Mouse (Mus musculus) cortical plate, adult 2 months (tissue): ENCODE data around the gene Il1rl1.

Experiments
- CTCF ChIP-seq: fragments of 200-500 bp; IDR thresholded peaks from 2 replicates; pipeline ENCODE4 v1.5.1; 2011; ENCODE audit warnings: mild to moderate bottlenecking, control low read depth, low read length; ENCODE audit not compliant: insufficient read depth; ENCODE audit errors: extremely low read depth
- POLR2A ChIP-seq: fragments of 200-500 bp; IDR thresholded peaks from 2 replicates; pipeline ENCODE4 v1.6.1; 2011; ENCODE audit warnings: mild to moderate bottlenecking, low read length, control low read depth; ENCODE audit not compliant: insufficient read depth; ENCODE audit errors: extremely low read depth

GRCm38 (mm10) chr1:40414863-40415656 lies 14.3 kb upstream of the Il1rl1 start:
- TF ChIP-seq CTCF (no peak), POLR2A (no peak)
